Mouse (Mus musculus): Measurements from ENCODE around the gene Pif1. TPM values are rescaled to one million over a fixed set of nuclear protein-coding genes. Genes with fewer than 3 reads are reported as not detected.

Gene Pif1
- 0.24 and 0.36 TPM in 2 replicates for polyA plus RNA-seq (2012; rRNA removed)

GRCm38 (mm10) chr9:65586406-65587269 lies at the start of gene Pif1:
Gene Pif1 (plus strand): TSS chr9:65587160.
- peak; percentile 31 to 77 for DNase-seq (ENCODE audit: extremely low spot score in 1 of 2, low spot score in 1 of 2)

- no peak for DNase-seq (ENCODE audit: extremely low spot score in 1 of 2, low spot score in 1 of 2)
Observed at GRCm38 (mm10) chr9:65537901-65538630, 48.9 kb upstream of the Pif1 start.

GRCm38 (mm10) chr9:65539697-65540096 lies 47.3 kb upstream of the Pif1 start:
- no peak for DNase-seq (ENCODE audit: extremely low spot score in 1 of 2, low spot score in 1 of 2)

GRCm38 (mm10) chr9:65541126-65542068 lies 45.6 kb upstream of the Pif1 start:
- peak in 1 of 2 experiments; percentile 49 for DNase-seq (ENCODE audit: extremely low spot score in 1 of 2, low spot score in 1 of 2)

GRCm38 (mm10) chr9:65542111-65542524 lies 44.8 kb upstream of the Pif1 start:
- DNase-seq (ENCODE audit: extremely low spot score in 1 of 2, low spot score in 1 of 2), result no peak

GRCm38 (mm10) chr9:65545635-65546412 lies 41.1 kb upstream of the Pif1 start:
- no peak for DNase-seq (ENCODE audit: extremely low spot score in 1 of 2, low spot score in 1 of 2)

- no peak for DNase-seq (ENCODE audit: extremely low spot score in 1 of 2, low spot score in 1 of 2)
Observed at GRCm38 (mm10) chr9:65546413-65546695, 40.6 kb upstream of the Pif1 start.

GRCm38 (mm10) chr9:65547111-65547510 lies 39.8 kb upstream of the Pif1 start:
- DNase-seq (ENCODE audit: extremely low spot score in 1 of 2, low spot score in 1 of 2), result no peak

GRCm38 (mm10) chr9:65547844-65548243 lies 39.1 kb upstream of the Pif1 start:
- no peak for DNase-seq (ENCODE audit: extremely low spot score in 1 of 2, low spot score in 1 of 2)

DNA sequence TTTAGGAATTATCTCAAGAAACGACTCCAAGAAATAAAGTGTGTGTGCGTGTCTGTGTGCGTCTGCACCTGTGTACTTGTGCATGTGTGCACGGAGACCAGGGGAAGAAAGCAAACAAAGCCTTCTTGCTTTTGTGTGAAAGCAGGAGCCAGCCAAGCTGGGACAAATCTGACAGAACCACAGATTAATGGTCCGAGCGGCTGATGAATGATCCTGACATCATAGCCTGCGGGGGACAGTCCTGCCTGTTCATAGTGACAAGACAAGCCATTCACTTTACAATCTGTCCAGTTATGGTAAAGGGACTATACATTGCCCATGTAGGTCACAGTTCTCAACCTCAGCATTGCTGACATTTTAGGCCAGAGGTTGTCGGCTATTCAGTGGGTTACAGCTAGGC lies 38.6 kb upstream of the Pif1 start:
- no peak for DNase-seq (ENCODE audit: extremely low spot score in 1 of 2, low spot score in 1 of 2)

GRCm38 (mm10) chr9:65549139-65549538 lies 37.8 kb upstream of the Pif1 start:
- DNase-seq (ENCODE audit: extremely low spot score in 1 of 2, low spot score in 1 of 2), result no peak

GRCm38 (mm10) chr9:65549643-65550042 lies 37.3 kb upstream of the Pif1 start:
- DNase-seq (ENCODE audit: extremely low spot score in 1 of 2, low spot score in 1 of 2), result no peak

DNA sequence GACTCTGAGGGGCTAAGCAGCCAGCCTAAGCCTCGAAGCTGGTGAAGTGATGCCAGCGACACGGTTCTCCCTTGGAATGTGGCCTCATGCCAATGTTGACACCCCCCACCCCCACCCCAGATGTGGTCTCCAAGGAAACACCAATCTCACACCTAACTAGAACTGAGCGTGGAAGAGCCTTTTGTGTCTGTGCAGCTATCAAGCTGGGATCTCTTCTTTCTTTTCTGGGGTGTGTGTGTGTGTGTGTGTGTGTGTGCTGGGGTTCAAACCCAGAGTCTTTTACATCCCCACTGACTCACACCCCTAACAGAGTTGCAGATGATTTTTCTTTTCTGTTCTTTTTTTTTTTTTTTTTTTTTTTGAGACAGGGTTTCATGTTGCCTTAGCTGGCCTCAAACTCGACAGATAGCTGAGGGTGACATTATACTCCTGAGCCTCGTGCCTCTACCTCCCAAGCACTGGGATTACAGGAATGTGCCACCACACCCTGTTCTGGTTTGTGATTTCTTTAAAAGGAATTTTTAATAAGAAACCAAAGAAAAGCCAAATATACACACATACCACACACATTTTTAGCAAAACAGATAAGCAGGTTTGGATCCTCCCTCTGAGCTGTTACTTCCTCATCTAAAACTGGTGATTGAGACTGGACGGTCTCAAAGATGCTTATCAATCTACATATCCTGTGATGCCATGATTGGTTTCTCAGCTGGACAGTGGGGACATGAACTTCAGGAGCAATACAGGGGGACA lies 36.7 kb upstream of the Pif1 start:
- no peak for DNase-seq (ENCODE audit: extremely low spot score in 1 of 2, low spot score in 1 of 2)

- DNase-seq (ENCODE audit: extremely low spot score in 1 of 2, low spot score in 1 of 2), result no peak
Observed at GRCm38 (mm10) chr9:65551035-65551434, 35.9 kb upstream of the Pif1 start.

DNA sequence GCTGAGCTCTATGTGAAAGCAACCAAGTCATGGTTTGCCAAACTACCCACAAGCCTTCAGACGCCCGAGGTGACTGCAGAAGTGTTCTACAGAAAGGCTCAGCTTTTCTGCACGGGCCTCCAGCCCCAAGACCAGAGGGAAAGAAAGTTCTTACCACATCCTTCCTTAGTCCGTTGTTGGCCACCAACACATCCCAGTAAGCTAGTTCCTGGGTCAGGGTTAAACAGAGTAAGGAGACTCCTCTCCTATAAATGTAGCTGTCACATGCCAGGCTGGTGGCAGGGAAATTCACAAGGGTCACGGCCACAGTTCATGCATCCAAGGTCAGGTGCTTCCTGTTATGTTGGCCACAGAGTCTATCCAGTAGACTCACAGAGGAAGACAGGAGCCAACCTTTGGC lies 34.8 kb upstream of the Pif1 start:
- no peak for DNase-seq (ENCODE audit: extremely low spot score in 1 of 2, low spot score in 1 of 2)

- DNase-seq (ENCODE audit: extremely low spot score in 1 of 2, low spot score in 1 of 2), result no peak
Observed at GRCm38 (mm10) chr9:65552711-65553110, 34.2 kb upstream of the Pif1 start.

- no peak for DNase-seq (ENCODE audit: extremely low spot score in 1 of 2, low spot score in 1 of 2)
Observed at GRCm38 (mm10) chr9:65555001-65555405, 32.0 kb upstream of the Pif1 start.

- DNase-seq (ENCODE audit: extremely low spot score in 1 of 2, low spot score in 1 of 2), result no peak
Observed at GRCm38 (mm10) chr9:65555621-65556020, 31.3 kb upstream of the Pif1 start.

DNA sequence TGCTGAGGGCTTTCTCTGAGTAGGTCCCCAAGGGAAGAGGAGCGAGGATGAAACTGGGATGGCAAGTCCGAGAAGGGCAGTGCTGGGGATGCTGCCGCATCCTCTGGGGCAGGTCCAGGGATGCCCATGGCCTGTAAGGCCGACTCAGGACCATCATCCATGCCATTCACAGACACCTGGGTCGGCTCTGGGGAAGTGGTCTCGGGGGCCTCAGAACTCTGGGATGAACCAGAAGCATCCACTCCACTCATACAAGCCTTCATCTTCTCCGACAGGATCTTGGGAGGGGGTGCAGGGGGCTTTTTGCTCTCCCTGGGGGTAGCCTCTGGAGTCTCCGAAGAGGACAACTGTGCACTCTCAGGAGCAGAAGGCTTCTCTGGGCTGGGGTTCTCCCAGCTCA lies 30.6 kb upstream of the Pif1 start:
- DNase-seq (ENCODE audit: extremely low spot score in 1 of 2, low spot score in 1 of 2), result no peak

Measured in frontal cortex, adult 2 months (tissue).